Mouse (Mus musculus) G1E-ER4 (cell line): ENCODE data around the gene Pigt. TPM values are rescaled to one million over a fixed set of nuclear protein-coding genes. Genes with fewer than 3 reads are reported as not detected.

Experiments
- GATA1 ChIP-seq: IDR thresholded peaks from one replicate; pipeline ENCODE4 v1.8.0; 2012; ENCODE audit warnings: low read length, inconsistent platforms
- polyA plus RNA-seq: library from polyadenylated mRNA; stranded (reverse); fragments of >175 nt; gene quantifications from 2 replicates; pipeline ENCODE4 v1.2.3, GENCODE M21; 2012

Pigt gene
- polyA plus RNA-seq, 1 experiment, result 139 TPM

- no peak for TF ChIP-seq GATA1
Measured at GRCm38 (mm10) chr2:164531169-164531568, 33.8 kb downstream of the Pigt start.

GRCm38 (mm10) chr2:164534315-164534714 lies 37.0 kb downstream of the Pigt start:
- no peak for TF ChIP-seq GATA1

- no peak for TF ChIP-seq GATA1
Measured at GRCm38 (mm10) chr2:164537003-164537402, 39.7 kb downstream of the Pigt start.

GRCm38 (mm10) chr2:164540652-164541427 lies 43.5 kb downstream of the Pigt start:
- TF ChIP-seq GATA1, result no peak

GRCm38 (mm10) chr2:164542132-164542531 lies 44.8 kb downstream of the Pigt start:
- TF ChIP-seq GATA1, result no peak

GRCm38 (mm10) chr2:164542598-164542997 lies 45.3 kb downstream of the Pigt start:
- no peak for TF ChIP-seq GATA1

- TF ChIP-seq GATA1, result no peak
Measured at GRCm38 (mm10) chr2:164543745-164544144, 46.4 kb downstream of the Pigt start.

- no peak for TF ChIP-seq GATA1
Measured at GRCm38 (mm10) chr2:164544454-164545097, 47.3 kb downstream of the Pigt start.

- TF ChIP-seq GATA1, result no peak
Measured at GRCm38 (mm10) chr2:164549338-164549737, 52.0 kb downstream of the Pigt start.

- no peak for TF ChIP-seq GATA1
Measured at GRCm38 (mm10) chr2:164549963-164550894, 52.9 kb downstream of the Pigt start.

GRCm38 (mm10) chr2:164550895-164551269 lies 53.6 kb downstream of the Pigt start:
- no peak for TF ChIP-seq GATA1

- TF ChIP-seq GATA1, result no peak
Measured at GRCm38 (mm10) chr2:164551502-164551901, 54.2 kb downstream of the Pigt start.

Other genes starting within 250 kb of the Pigt start
- not detected in 2 replicates for gene Svs3b, start 240.9 kb upstream of the Pigt start, polyA plus RNA-seq
- not detected in 2 replicates for gene Svs4, start 219.1 kb upstream of the Pigt start, polyA plus RNA-seq
- not detected in 2 replicates for gene Svs3a, start 208.3 kb upstream of the Pigt start, polyA plus RNA-seq
- gene Svs6, start 180.8 kb upstream of the Pigt start, polyA plus RNA-seq, result not detected in 2 replicates
- gene Svs5, start 164.8 kb upstream of the Pigt start, polyA plus RNA-seq, result not detected in 2 replicates
- gene Slpi, start 108.4 kb upstream of the Pigt start, polyA plus RNA-seq, result not detected in 2 replicates
- gene Rbpjl, start 94.4 kb upstream of the Pigt start, polyA plus RNA-seq, result not detected in 2 replicates
- gene Matn4, start 92.4 kb upstream of the Pigt start, polyA plus RNA-seq, result not detected in 2 replicates
- not detected in 2 replicates for gene Sdc4, start 53.6 kb upstream of the Pigt start, polyA plus RNA-seq
- gene Sys1, start 40.6 kb upstream of the Pigt start, polyA plus RNA-seq, result 219 and 244 TPM in 2 replicates
- gene Gm20458, start 36.6 kb upstream of the Pigt start, polyA plus RNA-seq, result 8.1 and 9.4 TPM in 2 replicates
- gene Trp53tg5, start 23.8 kb upstream of the Pigt start, polyA plus RNA-seq, result not detected in 2 replicates
- gene Dbndd2, start 11.4 kb upstream of the Pigt start, polyA plus RNA-seq, result 25.2 and 30.2 TPM in 2 replicates
- gene Wfdc2, start 64.9 kb downstream of the Pigt start, polyA plus RNA-seq, result not detected in 2 replicates
- not detected in 2 replicates for gene Spint3, start 75.9 kb downstream of the Pigt start, polyA plus RNA-seq
- gene Wfdc6a, start 87.9 kb downstream of the Pigt start, polyA plus RNA-seq, result not detected in 2 replicates
- gene Eppin, start 96.1 kb downstream of the Pigt start, polyA plus RNA-seq, result not detected in 2 replicates
- not detected in 2 replicates for gene Wfdc6b, start 116.0 kb downstream of the Pigt start, polyA plus RNA-seq
- gene Wfdc8, start 116.1 kb downstream of the Pigt start, polyA plus RNA-seq, result not detected in 2 replicates
- gene Wfdc16, start 141.3 kb downstream of the Pigt start, polyA plus RNA-seq, result not detected in 2 replicates
- not detected in 2 replicates for gene Wfdc10, start 158.5 kb downstream of the Pigt start, polyA plus RNA-seq
- gene Wfdc9, start 159.1 kb downstream of the Pigt start, polyA plus RNA-seq, result not detected in 2 replicates
- not detected in 2 replicates for gene Wfdc11, start 176.6 kb downstream of the Pigt start, polyA plus RNA-seq
- not detected in 2 replicates for gene Wfdc13, start 187.6 kb downstream of the Pigt start, polyA plus RNA-seq
- gene Spint4, start 201.0 kb downstream of the Pigt start, polyA plus RNA-seq, result not detected in 2 replicates
- not detected in 2 replicates for gene Spint5, start 217.8 kb downstream of the Pigt start, polyA plus RNA-seq
- gene Wfdc3, start 248.4 kb downstream of the Pigt start, polyA plus RNA-seq, result 0.03 and 0.04 TPM in 2 replicates
- gene Dnttip1, start 248.5 kb downstream of the Pigt start, polyA plus RNA-seq, result 131 and 212 TPM in 2 replicates